Mouse (Mus musculus) brown adipose tissue, adult 24 weeks (tissue): Measurements from ENCODE around the gene 2900011O08Rik. TPM values are rescaled to one million over a fixed set of nuclear protein-coding genes. Genes with fewer than 3 reads are reported as not detected.

Experiments used
- H3K27ac ChIP-seq: fragments of 200-500 bp; replicated peaks from 2 replicates; pipeline ENCODE4 v1.5.1; 2012; ENCODE audit warnings: low read depth, mild to moderate bottlenecking, low read length
- H3K4me1 ChIP-seq: fragments of 200-500 bp; 2 replicates; pipeline ENCODE4 v1.6.1; 2012; ENCODE audit warnings: low read length, mixed read lengths; ENCODE audit not compliant: control insufficient read depth, insufficient read depth, insufficient read length
- H3K4me3 ChIP-seq: fragments of 200-500 bp; 2 replicates; pipeline ENCODE4 v1.5.1; 2012; ENCODE audit warnings: low read depth, mild to moderate bottlenecking, low read length, moderate library complexity; ENCODE audit not compliant: insufficient read depth
- polyA plus RNA-seq: library from polyadenylated mRNA; stranded (reverse); fragments of >200 nt; gene quantifications from 2 replicates; pipeline ENCODE4 v1.2.4, GENCODE M21; 2012; ENCODE audit not compliant: missing spikeins, insufficient read depth, insufficient read length

Gene 2900011O08Rik
- polyA plus RNA-seq, 1 experiment = not detected

- no peak overlapping the region for H3K4me3 ChIP-seq
- H3K27ac ChIP-seq = no peak overlapping the region
- no peaks in the 10 kb centered on the region for H3K4me1 ChIP-seq
Measured at GRCm38 (mm10) chr16:13986197-13986573, 219 bp upstream of the 2900011O08Rik start.

DNA sequence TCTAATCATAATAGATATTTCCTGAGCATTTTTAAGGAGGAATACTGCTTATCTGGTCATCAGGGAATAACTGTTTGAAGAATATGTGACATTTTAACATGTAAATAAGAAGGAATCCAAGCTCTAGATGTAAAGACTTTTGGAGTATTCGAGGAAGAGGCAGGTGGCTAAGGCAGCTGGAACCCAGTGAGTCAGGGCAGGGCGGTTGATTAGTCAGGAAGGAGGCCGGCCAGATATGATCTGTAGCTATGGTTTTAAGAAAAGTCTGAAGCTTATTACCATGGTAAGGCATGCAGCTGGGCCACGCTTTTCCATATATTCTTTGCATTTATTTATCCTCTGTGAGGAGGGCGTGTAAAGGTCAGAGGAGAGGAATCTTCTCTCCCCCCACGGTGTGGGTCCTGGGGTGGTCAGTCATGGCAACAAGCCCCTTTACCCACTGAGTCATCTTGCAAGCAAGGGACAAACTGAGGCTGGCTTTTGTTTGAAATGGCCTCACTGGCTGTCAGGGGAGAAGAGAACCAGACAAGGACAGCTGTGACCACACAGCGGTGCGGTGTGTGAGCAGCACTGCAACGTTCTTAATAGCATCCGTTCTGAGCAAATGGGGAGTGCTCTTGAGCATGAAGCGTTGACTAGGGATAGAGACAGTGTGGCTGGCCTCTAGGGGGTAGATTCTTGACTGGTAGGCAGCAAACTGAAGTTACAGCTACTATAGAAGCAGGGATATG, 6.3 kb downstream of the 2900011O08Rik start:
- no peak overlapping the region for H3K27ac ChIP-seq
- no peaks in the 10 kb centered on the region for H3K4me1 ChIP-seq
- no peak overlapping the region for H3K4me3 ChIP-seq

DNA sequence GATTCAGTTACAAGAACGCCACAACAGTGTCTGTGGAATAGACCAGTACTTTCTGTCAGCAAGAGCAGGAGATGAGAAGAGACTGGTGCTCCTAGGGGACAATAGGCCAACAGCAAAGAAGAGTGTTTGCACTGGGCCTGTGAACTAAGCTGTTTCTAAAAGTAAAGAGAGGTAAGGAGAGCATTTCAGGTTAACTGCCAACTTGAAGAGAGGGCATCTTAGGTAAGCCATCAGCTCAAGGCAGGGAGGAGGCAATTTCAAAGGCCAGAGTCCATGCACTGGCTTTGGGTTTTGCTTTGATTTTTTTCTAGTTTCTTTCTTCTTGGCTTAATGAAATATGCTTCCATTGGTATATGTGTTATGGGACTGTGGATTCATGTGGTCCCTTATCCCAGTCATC, 7.7 kb downstream of the 2900011O08Rik start:
- Histone ChIP-seq H3K4me1 (no peaks in the 10 kb centered on the region), H3K27ac (no peak overlapping the region), H3K4me3 (no peak overlapping the region)

DNA sequence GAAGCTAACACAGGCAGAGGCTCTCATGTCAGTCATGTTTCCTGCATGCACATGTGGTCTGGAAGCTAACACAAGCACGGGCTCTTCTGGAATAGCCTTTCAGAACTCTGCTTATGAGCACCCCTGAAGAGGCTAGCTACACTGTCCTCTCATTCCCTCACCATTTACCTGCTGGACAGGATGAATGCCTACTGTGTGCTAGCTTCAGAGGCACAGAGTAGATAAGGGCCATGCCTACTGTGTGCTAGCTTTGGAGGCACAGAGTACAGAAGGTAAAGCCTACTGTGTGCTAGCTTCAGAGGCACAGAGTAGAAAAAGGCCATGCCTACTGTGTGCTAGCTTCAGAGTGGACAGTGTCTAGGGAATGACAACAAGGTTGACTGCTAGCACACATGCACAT, 8.1 kb downstream of the 2900011O08Rik start:
- H3K4me3 ChIP-seq = no peak overlapping the region
- no peaks in the 10 kb centered on the region for H3K4me1 ChIP-seq
- H3K27ac ChIP-seq = no peak overlapping the region

DNA sequence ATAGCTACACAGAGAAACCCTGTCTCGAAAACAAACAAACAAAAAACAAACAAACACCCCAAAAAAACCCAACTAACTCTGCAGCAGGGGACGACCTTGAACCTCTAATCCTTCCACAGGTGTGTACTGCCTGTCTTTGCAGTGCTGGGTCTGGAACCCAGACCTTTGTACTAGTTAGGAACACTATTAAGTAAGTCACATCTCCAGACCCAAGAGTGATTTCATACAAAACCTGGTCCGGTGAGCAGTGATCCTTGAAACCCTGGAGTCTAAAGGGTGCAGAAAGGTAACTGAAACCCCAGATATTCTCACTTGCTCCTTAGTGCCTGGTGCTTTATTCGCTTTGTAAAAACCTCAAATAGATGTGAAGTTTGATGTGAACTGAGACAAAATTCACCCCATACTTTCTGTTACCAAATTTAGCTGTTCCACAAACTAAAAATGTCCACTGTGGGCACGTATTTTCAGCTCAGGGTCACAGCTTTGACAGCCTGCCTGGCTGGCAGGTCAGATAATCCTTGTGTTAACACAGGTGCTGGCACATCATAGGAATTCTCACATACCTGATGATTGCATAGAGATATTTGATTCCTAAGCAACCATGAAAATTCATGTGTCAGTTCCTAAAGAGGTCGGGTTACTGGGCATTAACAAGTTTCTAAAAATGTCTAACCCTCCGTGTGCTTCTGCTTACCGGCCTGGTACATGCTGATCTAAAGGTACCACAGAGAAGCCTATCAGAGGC, 17.2 kb downstream of the 2900011O08Rik start:
- H3K4me3 ChIP-seq = no peak overlapping the region
- H3K4me1 ChIP-seq = no peaks in the 10 kb centered on the region
- H3K27ac ChIP-seq = no peak overlapping the region

DNA sequence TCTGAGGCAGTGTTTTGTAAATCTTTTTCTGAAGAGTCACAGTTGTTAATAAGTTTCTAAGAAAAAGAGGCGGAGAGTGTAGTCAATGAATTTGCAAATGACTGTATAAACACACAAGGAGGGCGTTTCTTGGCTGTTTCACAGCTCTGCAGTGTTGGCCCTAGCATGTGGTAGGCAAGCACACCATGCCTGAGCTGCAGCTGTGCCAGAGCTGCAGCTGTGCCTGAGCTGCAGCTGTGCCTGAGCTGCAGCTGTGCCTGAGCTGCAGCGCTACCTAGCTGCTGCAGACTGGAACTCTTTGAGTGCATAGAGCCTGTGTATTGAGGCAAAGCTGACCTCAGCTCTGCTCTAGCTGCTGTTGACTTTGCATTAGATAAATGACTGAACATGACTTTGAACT, 17.8 kb downstream of the 2900011O08Rik start:
- Histone ChIP-seq H3K27ac (no peak overlapping the region), H3K4me1 (no peaks in the 10 kb centered on the region), H3K4me3 (no peak overlapping the region)

DNA sequence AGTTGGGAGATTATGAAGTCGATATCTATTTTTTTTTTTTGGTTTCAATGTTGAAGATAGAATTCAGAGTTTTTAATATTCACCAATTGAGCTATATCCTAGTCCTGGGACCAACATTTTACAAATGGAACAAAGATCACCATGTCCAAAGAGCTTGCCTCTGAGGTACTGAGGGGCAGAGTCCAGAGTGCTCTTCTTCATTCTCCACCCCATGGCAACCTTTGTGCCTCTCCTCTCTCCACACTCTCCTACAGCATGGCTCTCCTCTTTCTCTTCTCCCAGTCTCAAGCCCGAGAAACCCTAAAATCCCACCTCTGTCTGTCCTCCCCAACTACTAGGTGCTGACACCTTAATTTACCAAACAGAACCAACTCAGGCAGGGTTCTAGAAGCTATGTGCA, 18.3 kb downstream of the 2900011O08Rik start:
- no peaks in the 10 kb centered on the region for H3K4me1 ChIP-seq
- H3K27ac ChIP-seq = no peak overlapping the region
- no peak overlapping the region for H3K4me3 ChIP-seq

DNA sequence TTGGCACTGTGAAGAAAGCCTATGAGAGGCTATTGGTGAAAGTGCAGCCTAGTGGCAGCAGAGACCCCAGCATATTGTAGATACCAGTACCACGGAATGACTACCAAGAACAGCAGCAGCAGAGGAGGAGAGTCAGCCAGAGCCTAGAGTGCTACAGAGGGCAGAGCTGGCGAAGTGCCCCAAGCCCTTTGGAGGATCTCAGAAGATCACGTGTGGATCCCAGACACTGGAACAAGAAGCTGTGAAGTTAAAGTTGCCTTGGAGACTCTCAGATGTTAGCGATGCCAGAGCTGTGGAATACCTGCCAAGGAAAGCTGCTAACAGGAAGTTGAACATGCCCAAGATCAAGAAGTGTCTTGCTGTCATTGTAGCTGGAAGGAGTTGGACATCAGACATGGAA, 18.9 kb downstream of the 2900011O08Rik start:
- Histone ChIP-seq H3K4me3 (no peak overlapping the region), H3K4me1 (no peaks in the 10 kb centered on the region), H3K27ac (no peak overlapping the region)

GRCm38 (mm10) chr16:14008081-14008480, 21.7 kb downstream of the 2900011O08Rik start:
- Histone ChIP-seq H3K27ac (no peak overlapping the region), H3K4me1 (no peaks in the 10 kb centered on the region), H3K4me3 (no peak overlapping the region)

- Histone ChIP-seq H3K4me1 (no peaks in the 10 kb centered on the region), H3K27ac (no peak overlapping the region), H3K4me3 (no peak overlapping the region)
Measured at GRCm38 (mm10) chr16:14008708-14009107, 22.3 kb downstream of the 2900011O08Rik start.

DNA sequence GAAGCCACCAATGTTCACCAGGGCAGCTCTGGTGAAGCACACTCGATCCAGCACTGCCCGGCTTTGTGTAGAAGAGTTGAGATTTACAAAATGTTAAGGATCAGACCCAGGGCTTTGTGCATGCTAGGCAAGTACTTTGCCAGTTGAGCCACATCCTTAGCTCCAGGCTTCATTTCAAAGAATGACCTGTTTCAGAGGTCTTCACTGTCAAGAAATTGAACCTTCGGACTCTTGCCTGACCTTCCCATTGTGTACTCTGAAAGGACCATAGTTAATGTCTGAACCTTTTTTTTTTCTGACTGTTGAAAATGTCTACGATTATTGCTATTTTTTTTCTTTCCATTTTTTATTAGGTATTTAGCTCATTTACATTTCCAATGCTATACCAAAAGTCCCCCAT, 23.6 kb downstream of the 2900011O08Rik start:
- no peak overlapping the region for H3K4me3 ChIP-seq
- no peaks in the 10 kb centered on the region for H3K4me1 ChIP-seq

DNA sequence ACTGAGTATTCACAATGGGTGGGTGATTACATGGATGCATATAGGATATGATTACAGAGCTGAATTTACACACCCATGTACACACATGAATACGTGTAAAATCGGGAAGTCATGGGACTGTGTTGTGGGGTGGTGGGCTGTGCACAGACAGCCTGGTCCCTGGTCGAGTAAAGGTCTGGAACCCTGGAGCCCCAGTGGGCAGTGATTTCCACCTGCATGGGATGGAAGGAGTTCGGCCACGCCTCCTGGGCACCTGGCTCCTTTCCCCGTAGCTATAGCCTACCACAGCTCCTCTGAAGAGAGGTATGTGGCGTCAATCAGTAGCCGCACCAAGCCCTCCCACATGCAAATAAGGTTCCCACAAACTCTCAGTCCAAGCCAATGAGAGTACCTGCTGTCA, 30.9 kb downstream of the 2900011O08Rik start:
- Histone ChIP-seq H3K4me1 (no peaks in the 10 kb centered on the region), H3K4me3 (no peak overlapping the region), H3K27ac (no peak overlapping the region)

More for the DNA sequence above, 23.6 kb downstream of the 2900011O08Rik start:
- H3K27ac ChIP-seq = no peak overlapping the region

DNA sequence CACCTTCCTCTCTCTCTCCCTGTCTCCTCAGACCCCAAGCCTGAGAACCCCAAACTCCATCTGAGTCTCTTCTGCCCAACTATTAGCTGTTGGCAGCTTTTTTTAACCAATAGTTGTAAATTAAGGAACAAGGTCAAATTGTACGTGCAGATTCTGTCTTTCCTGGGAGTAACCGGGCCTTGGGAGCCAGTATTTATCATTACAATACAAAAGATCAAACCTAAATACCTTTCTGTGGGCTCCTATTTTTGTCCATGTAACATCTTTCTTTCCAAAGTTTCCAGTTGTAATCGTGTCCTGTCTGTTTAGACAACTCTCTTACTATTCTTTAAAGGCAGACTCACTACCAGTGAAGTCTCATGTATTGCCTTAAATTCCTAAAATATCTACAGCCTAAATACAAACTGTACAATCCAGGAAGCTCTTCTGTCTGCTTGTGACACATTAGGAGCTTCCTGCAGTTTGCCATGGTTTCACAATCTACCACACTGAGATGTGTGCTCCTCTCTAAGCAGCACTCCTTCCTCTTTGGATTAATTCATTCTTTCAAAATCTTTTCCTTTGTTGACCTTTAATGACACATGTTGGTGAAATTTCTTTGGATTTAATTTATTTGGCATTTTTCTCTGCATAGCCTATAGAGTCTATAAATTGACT, 34.9 kb downstream of the 2900011O08Rik start:
- Histone ChIP-seq H3K27ac (no peak overlapping the region), H3K4me1 (no peaks in the 10 kb centered on the region), H3K4me3 (no peak overlapping the region)

DNA sequence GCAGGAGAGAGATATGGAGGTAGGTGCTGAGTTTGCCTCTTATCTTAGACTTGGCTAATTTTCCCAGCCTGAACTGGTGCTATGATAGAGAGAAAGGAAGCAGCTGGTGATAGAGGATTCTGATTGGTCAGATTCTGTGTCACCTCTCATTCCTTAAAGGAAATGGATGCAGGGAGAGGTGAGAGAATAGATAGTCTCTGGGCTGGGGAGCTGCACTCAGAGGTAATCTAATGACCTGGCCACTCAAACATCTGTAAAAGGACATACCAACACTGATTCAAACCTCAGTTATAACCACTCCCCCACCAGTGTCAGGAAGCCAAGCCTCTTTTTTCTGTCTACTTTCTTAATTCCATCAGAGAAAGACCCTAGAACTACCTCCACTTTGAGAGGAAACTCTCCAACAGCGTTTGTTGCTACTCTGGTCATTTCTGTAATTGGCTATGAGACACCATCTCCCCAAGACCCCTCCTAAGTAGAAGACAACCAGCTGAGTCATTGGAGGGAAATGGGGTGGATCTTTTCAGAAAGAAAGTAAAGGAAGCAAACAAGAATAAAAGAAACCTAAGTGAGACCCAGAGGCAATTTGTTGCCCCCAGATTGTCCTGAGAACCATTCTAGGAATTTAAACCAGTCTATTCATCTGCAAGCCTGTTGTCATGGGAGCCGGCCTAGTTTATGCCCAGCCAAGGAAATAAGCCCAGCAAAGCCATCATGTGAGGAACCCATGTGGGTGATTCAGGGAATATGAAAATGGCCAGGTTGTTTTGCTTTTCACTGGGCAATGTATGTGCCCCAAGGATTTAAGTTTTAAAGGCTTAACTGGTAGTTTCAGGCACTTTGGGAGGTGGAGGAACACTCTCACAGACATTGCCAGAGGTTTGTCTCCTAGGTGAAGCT, 38.9 kb downstream of the 2900011O08Rik start:
- H3K4me3 ChIP-seq = no peak overlapping the region
- H3K27ac ChIP-seq = no peak overlapping the region
- H3K4me1 ChIP-seq = no peaks in the 10 kb centered on the region

- Histone ChIP-seq H3K27ac (no peak overlapping the region), H3K4me3 (no peak overlapping the region), H3K4me1 (no peaks in the 10 kb centered on the region)
Measured at GRCm38 (mm10) chr16:14029072-14029471, 42.7 kb downstream of the 2900011O08Rik start.
